Mouse (Mus musculus) neural tube, embryonic 11.5 days (tissue): Measurements from ENCODE around the gene Nol4l. TPM values are rescaled to one million over a fixed set of nuclear protein-coding genes. Genes with fewer than 3 reads are reported as not detected.

ENCODE experiments used
- ATAC-seq: fragments of 200-750 bp; cut with Nextera tagmentation; 2 replicates; pipeline ENCODE4 v1.8.0; 2017; ENCODE audit warnings: moderate number of reproducible peaks, mild to moderate bottlenecking, moderate TSS enrichment, moderate library complexity; ENCODE audit not compliant: insufficient read depth, low FRiP score, low TSS enrichment
- DNase-seq: peaks from one replicate; pipeline ENCODE4 v3.0.0-alpha.2; 2015; ENCODE audit warnings: low spot score
- H3K27ac ChIP-seq: fragments of 300-500 bp; sonication (generic); 2 replicates; pipeline ENCODE4 v1.5.1; 2014; ENCODE audit warnings: low read depth, mild to moderate bottlenecking, low read length
- H3K27me3 ChIP-seq: fragments of 300-500 bp; sonication (generic); 2 replicates; pipeline ENCODE4 v1.6.1; 2014; ENCODE audit warnings: mild to moderate bottlenecking, low read length, mixed read lengths; ENCODE audit not compliant: control insufficient read depth, insufficient read depth
- H3K36me3 ChIP-seq: fragments of 300-500 bp; sonication (generic); 2 replicates; pipeline ENCODE4 v1.6.1; 2014; ENCODE audit warnings: mild to moderate bottlenecking, low read length, moderate library complexity, mixed read lengths; ENCODE audit not compliant: control insufficient read depth, insufficient read depth
- H3K4me1 ChIP-seq: fragments of 300-500 bp; sonication (generic); 2 replicates; pipeline ENCODE4 v1.6.1; 2014; ENCODE audit warnings: low read length, mixed read lengths; ENCODE audit not compliant: control insufficient read depth, insufficient read depth
- H3K4me2 ChIP-seq: fragments of 300-500 bp; sonication (generic); 2 replicates; pipeline ENCODE4 v1.6.1; 2014; ENCODE audit warnings: low read depth, mild to moderate bottlenecking, moderate library complexity
- H3K4me3 ChIP-seq: fragments of 300-500 bp; sonication (generic); 2 replicates; pipeline ENCODE4 v1.5.1; 2014; ENCODE audit warnings: low read depth, low read length
- H3K9ac ChIP-seq: fragments of 300-500 bp; sonication (generic); 2 replicates; pipeline ENCODE4 v1.6.1; 2014; ENCODE audit warnings: mild to moderate bottlenecking, low read length
- H3K9me3 ChIP-seq: fragments of 300-500 bp; sonication (generic); 2 replicates; pipeline ENCODE4 v1.6.1; 2016; ENCODE audit warnings: low read length; ENCODE audit not compliant: control insufficient read depth
- WGBS: fragments of 180-500 bp; shearing (Covaris S2); extraction: QIAGEN DNeasy Blood & Tissue Kit; methylation state at CpG from one replicate; pipeline ENCODE4 v1.1.7; 2014; 5-methylcytosine and 5-hydroxymethylcytosine counted together
- polyA plus RNA-seq: library from polyadenylated mRNA; unstranded; fragments of >200 nt; fragmentation: Nextera tagmentation; extraction: Ambion mirVana; gene quantifications from 2 replicates; pipeline ENCODE4 v1.2.1, GENCODE M21; 2014

The Nol4l gene
- polyA plus RNA-seq, 1 experiment from 2014 or later: 37.5 TPM

DNA sequence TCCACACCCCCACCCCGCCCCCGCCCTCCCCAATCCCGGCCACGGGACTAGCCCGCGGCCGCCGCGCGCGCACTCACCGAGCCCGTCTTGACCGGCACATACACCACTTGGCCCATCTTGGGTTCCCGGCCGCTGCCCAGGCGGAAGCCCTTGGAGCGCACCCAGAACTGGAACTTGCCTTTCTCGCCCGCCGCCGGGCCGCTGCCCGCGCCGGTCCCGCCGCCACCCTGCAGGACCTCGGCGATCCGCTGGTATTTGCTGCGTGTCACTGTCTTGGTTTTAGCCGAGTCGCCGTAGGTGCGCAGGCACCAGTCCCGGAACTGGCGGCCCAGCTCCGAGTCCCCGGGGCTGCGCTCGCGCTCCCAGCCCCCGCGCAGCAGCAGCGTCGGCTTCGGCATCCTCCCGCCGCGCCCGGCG is 398 bp downstream of the Nol4l start:
- Histone ChIP-seq H3K4me1 (peaks cover 28% of the 10 kb centered on the region), H3K9me3 (no peaks in the 10 kb centered on the region), H3K27ac (peak overlapping the region; percentile 91), H3K4me2 (peak overlapping the region; percentile 97), H3K9ac (peak overlapping the region; percentile 81), H3K36me3 (no peaks in the 10 kb centered on the region), H3K4me3 (peak overlapping the region; percentile 79), H3K27me3 (peaks cover 19% of the 10 kb centered on the region)
- under 1% methylated on average over 37 of the region's 53 CpGs for WGBS
- peak; percentile 3; the same call in 1 of the 2 replicates for ATAC-seq
- DNase-seq: peak; percentile 61

DNA sequence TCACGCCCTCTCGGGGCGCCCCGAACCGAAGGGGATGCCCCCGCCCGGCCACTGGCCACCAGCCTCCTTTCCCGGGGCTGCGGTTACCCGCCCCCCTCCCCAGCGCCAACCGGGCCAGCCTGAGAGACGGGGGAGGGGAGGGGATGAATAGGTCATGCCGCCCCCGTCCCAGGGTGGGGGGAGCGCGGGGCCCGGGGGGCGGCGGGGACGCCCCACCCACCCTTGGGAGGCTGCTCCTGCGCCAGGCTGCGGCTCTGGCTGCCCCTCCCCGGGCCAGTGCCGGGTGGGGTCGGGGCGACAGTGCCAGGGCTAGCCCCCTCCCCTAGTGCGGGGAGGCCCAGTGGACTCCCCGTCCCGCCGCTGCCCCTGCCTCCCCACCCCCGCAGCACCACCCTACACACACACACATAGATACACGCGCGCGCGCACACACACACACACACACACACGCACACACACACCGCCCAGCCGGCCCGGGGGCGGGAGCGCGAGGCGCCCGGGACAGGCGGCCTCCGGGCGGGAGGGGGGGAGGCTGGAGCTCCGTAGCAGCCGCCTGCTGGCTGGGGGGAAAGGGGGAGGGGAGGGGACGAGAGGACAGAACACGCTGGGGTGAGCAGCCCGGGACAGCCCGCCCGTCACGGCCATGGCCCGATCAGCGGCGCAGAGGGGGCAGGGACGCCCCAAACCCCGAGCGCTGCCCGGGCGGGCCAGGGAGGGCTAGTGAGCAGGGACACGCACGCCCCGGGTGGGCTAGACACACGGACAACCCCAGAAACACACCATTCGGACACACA is 1.0 kb downstream of the Nol4l start:
- DNase-seq: peak; percentile 75
- peak overlapping the region; percentile 79 for H3K4me3 ChIP-seq
- WGBS: 2% methylated on average over 21 of the region's 70 CpGs
- H3K9ac ChIP-seq: peak overlapping the region; percentile 81
- peak overlapping the region; percentile 91 for H3K27ac ChIP-seq
- H3K36me3 ChIP-seq: no peaks in the 10 kb centered on the region
- H3K27me3 ChIP-seq: peaks cover 19% of the 10 kb centered on the region
- peak overlapping the region; percentile 97 for H3K4me2 ChIP-seq
- peaks cover 28% of the 10 kb centered on the region for H3K4me1 ChIP-seq
- H3K9me3 ChIP-seq: no peaks in the 10 kb centered on the region
- peak; percentile 27 for ATAC-seq

DNA sequence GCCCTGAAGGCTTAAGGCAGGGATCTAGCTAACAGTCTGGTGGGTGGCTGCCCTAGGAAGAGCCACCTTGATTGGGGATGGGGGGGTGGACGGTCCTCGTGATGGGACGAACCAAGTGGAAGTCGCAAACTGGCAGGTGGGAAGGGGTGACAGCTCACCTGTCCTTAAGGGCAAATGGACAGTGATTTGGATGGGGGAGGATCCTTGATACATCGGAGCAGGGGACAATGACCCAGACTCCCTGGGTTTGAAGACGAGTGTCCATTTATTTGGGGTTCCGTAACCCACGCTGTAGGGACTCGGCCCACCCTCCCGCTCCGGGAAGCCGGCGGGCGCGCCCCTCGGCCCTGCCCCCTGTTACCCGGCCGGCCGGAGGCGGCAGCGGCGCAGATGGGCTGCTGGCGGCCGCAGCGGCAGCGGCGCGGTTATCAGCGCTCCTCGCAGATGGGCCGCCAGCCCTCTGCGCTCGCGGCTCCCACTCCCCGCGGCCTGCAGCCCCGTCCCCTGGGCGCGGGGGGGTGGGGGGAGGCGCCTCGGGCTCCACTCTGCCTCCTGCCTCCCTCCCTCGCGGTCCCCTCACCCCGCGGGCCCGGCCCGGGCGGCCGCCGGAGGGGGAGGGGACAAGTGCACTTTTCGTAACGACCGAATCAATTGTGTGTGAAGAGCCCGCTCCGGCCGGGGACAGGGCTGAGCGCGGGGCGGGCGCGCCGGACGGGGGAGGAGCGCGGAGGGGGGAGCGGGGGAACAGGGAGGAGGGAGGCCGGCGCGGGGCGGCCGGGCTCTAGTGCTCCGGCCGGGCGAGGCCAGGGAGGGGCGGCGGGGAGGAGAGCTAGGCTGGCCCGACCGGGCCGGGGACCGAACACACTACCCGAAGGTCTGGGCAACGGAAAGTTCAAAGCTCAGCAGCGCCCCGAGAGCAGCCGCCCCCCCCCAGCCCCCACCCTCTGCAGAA is 1.9 kb downstream of the Nol4l start:
- Histone ChIP-seq H3K27ac (peak overlapping the region; percentile 91), H3K4me2 (peak overlapping the region; percentile 97), H3K4me3 (peak overlapping the region; percentile 79), H3K9me3 (no peaks in the 10 kb centered on the region), H3K36me3 (no peaks in the 10 kb centered on the region), H3K27me3 (peaks cover 19% of the 10 kb centered on the region), H3K9ac (peak overlapping the region; percentile 81), H3K4me1 (peaks cover 29% of the 10 kb centered on the region)
- WGBS: under 1% methylated on average over 73 of the region's 85 CpGs
- DNase-seq: peak; percentile 86
- peak; percentile 58 for ATAC-seq

DNA sequence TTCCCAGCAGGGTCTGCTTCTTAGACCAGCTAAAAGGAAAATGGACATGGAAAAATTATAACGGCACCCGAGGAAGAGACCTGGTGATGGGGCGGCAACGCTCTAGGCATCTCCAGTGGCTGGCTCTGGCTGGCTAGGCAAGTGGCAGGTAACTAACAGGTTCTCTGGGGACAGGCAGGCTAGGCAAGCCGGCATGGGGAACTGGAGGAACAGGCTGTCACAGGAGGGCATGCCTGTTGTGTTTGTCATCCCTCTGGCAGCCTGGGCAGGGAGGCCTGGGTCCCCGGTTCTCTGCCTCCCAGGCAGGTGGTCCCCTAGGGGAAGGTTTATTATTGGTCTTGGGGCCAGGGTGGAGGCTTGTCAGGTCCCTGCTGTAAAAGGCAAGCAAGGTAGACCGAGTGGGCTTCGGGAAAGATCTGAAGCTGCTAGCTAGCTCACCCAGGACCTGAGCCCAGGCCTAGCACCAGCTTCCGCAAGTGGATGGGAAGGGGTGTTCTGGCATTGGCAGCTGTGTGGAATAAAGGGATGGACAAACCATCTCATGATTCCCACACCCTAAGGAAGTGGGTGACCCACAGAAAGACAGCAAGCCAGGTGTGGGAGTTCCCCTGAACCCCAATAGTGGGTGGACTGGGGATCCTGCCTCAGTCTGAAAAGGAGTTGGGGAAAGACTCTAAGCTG is 2.8 kb downstream of the Nol4l start:
- H3K4me2 ChIP-seq: peak overlapping the region; percentile 97; the same call in 1 of the 2 replicates
- DNase-seq (peak; percentile 21), ATAC-seq (no peak)
- H3K4me1 ChIP-seq: peaks cover 38% of the 10 kb centered on the region
- peak overlapping the region; percentile 60; the same call in 1 of the 2 replicates for H3K27ac ChIP-seq
- WGBS: 42% methylated on average over 9 of the region's 9 CpGs
- H3K9me3 ChIP-seq: no peaks in the 10 kb centered on the region
- H3K27me3 ChIP-seq: peaks cover 19% of the 10 kb centered on the region
- H3K36me3 ChIP-seq: no peaks in the 10 kb centered on the region
- H3K9ac ChIP-seq: no peak overlapping the region; the same call in 1 of the 2 replicates
- H3K4me3 ChIP-seq: no peak overlapping the region; the same call in 1 of the 2 replicates

DNA sequence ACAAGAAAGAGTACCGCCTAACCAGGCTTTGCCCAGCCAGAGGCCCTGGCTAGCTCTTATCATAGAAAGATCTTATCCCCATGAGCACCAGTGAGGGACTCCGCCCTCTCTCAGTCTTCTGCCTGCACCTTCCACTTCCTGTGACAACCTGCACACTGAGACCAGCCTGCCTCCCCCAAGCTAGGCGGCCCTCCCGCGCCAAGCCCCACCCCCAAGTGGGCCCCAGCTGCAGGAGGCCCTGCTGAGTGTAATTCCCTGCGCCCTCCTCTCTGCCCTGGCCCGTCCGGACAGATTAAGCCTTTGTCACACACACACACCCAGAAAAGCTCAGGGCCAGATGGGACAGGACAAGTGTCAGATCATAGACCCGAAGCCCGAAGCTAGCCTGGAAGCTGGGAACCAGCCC is 3.9 kb downstream of the Nol4l start:
- Histone ChIP-seq H3K36me3 (no peaks in the 10 kb centered on the region), H3K4me3 (no peak overlapping the region), H3K4me2 (no peak overlapping the region), H3K9ac (no peak overlapping the region), H3K4me1 (peaks cover 39% of the 10 kb centered on the region), H3K27me3 (peaks cover 19% of the 10 kb centered on the region), H3K9me3 (no peaks in the 10 kb centered on the region), H3K27ac (0 out of 2 replicates have a peak overlapping the region, but pooled peaks have one; percentile 23)
- DNase-seq (peak; percentile 49), ATAC-seq (no peak)
- 12% methylated on average over 10 of the region's 10 CpGs for WGBS

DNA sequence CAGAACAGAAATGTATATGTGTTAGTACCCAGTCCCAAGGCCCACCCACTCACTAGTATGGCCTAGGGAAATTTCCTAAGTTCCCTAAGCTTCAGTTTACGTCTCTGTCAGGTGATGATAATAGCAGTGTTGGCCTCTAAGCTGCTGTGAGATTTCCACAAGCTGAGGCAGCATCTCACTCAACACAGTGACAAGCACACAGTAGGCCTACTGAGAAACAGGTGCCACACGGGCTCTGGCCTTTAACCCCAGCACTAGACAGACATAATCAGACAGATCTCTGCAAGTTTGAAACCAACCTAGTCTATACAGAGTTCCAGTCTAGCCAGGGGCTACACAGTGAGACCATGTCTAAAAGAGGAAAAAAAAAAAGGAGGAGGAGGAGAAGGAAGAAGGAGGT is 5.0 kb downstream of the Nol4l start:
- H3K4me3 ChIP-seq: no peak overlapping the region
- 67% methylated on average over 2 of the region's 2 CpGs for WGBS
- H3K27me3 ChIP-seq: peaks cover 12% of the 10 kb centered on the region
- DNase-seq: no peak
- H3K9me3 ChIP-seq: no peaks in the 10 kb centered on the region
- ATAC-seq: no peak
- H3K9ac ChIP-seq: no peak overlapping the region
- H3K36me3 ChIP-seq: no peaks in the 10 kb centered on the region
- H3K4me2 ChIP-seq: no peak overlapping the region
- H3K4me1 ChIP-seq: peaks cover 39% of the 10 kb centered on the region
- H3K27ac ChIP-seq: no peak overlapping the region

DNA sequence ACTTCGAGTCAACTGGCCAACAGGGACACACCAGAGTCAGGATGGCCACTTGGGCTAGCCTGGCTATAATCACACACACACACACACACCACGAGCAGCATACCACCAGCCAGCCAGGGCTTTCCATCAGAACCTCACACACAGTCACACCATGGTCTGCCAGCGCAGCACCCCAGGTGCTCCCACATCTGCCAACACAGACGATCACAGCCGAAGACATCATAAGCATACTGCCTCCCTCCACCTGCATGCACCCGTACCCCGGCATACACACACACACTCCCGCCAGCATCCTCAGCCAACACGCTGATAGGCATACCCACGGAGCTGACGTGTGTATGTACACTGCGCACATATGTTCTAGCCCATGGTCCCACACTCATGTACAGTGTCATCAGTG is 6.1 kb downstream of the Nol4l start:
- Histone ChIP-seq H3K36me3 (no peaks in the 10 kb centered on the region), H3K9me3 (no peaks in the 10 kb centered on the region), H3K4me1 (peaks cover 37% of the 10 kb centered on the region), H3K27me3 (peaks cover 10% of the 10 kb centered on the region), H3K4me3 (no peak overlapping the region), H3K27ac (no peak overlapping the region), H3K9ac (no peak overlapping the region), H3K4me2 (no peak overlapping the region)
- DNase-seq: no peak
- no peak for ATAC-seq
- 94% methylated on average over 12 of the region's 12 CpGs for WGBS

DNA sequence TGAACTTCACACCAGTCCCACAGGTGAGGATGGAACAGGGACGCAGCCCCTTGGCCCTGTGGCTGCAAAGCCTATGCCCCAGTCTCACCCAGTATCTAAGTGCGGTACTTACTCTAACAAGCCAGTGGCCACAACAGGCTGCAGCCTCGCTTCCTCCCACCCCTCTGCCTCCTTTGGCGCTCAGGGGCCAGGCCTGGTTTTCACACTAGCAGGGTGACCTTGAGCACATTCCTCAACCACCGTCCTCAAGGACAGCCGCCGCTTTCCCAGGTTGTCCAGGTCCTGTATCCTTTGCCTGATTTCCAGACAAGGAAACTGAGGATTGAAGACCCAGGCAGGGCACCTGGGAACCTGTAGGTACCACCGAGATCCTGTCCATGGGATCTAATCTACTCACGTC is 6.6 kb downstream of the Nol4l start:
- Histone ChIP-seq H3K4me2 (no peak overlapping the region), H3K4me1 (peaks cover 32% of the 10 kb centered on the region), H3K27ac (no peak overlapping the region), H3K4me3 (no peak overlapping the region), H3K9ac (no peak overlapping the region), H3K9me3 (no peaks in the 10 kb centered on the region), H3K27me3 (peaks cover 10% of the 10 kb centered on the region), H3K36me3 (no peaks in the 10 kb centered on the region)
- 62% methylated on average over 9 of the region's 9 CpGs for WGBS
- ATAC-seq (no peak), DNase-seq (no peak)
